Comparison of ENCODE assay signal across 14 mouse cellular contexts in the genomic region with DNA sequence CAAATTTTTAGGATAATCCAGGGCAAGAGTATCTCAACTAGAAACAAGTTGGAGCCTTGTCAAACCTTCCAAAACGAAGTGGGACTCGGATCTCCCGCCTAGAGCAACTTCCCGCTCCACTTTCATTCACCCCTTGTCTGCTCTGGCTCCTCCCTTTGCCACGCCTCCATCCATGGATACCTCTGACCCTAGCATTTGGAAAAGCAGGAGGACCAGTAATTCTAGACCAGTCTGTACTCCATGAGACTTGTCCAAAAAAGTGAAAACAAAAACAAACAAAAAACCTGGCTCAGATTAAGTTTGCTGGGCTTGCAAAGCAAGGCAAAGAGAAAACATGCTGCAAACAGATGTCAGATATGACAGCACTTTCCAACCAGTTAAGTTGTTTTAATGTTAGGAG. TPM values are rescaled to one million over a fixed set of nuclear protein-coding genes. Genes with fewer than 3 reads are reported as not detected.
DNase-seq lines count a peak whose midpoint lies in the region; ATAC-seq and TF ChIP-seq lines count a peak whose summit lies in the region.
"Had no signal": no experiment of that assay in that cellular context is flagged by ENCODE, and none has a peak within 500 bp of the region (broad histone marks: within the 10 kb centered on the region; RNA-seq: fewer than 3 reads in every experiment).

No protein-coding gene starts in this region.

- H3K27me3 ChIP-seq in hindbrain, embryonic 11.5 days (ENCODE audit: control insufficient read depth, insufficient read depth, low read length), result no peaks in the 10 kb centered on the region
- H3K27me3 ChIP-seq in hindbrain, embryonic 13.5 days, result no peaks in the 10 kb centered on the region
- no peaks in the 10 kb centered on the region for H3K27me3 ChIP-seq in ES-Bruce4 (ENCODE audit: control insufficient read depth, insufficient read depth, low read length, poor library complexity, severe bottlenecking)
- H3K27me3 ChIP-seq in embryonic facial prominence, embryonic 10.5 days (replicated peaks; ENCODE audit: low read depth, poor library complexity, severe bottlenecking), result no peaks in the 10 kb centered on the region
- no peaks in the 10 kb centered on the region for H3K27me3 ChIP-seq in liver, embryonic 13.5 days
- H3K27me3 ChIP-seq in forebrain, embryonic 12.5 days, result no peaks in the 10 kb centered on the region
- H3K27me3 ChIP-seq: neural tube, embryonic 13.5 days had no signal

- ATAC-seq in hindbrain, embryonic 11.5 days (ENCODE audit: low FRiP score), result no peak
- ATAC-seq in hindbrain, embryonic 13.5 days (ENCODE audit: low FRiP score), result no peak
- no peak for ATAC-seq in liver, embryonic 13.5 days (ENCODE audit: low read depth)
- ATAC-seq in forebrain, embryonic 12.5 days (ENCODE audit: low FRiP score), result no peak
- ATAC-seq: hindbrain, embryonic 16.5 days had no signal

- H3K4me2 ChIP-seq in hindbrain, embryonic 11.5 days (replicated peaks; ENCODE audit: low read depth, low read length), result no peak overlapping the region
- H3K4me2 ChIP-seq in hindbrain, embryonic 13.5 days, result no peak overlapping the region
- H3K4me2 ChIP-seq in liver, embryonic 13.5 days, result peak overlapping the region; percentile 91
- H3K4me2 ChIP-seq in forebrain, embryonic 12.5 days, result no peak overlapping the region
- H3K4me2 ChIP-seq: neural tube, embryonic 13.5 days had no signal

- 6% methylated on average over 5 of the region's 5 CpGs for WGBS in hindbrain, embryonic 11.5 days
- WGBS in hindbrain, embryonic 13.5 days, result 9% methylated on average over 5 of the region's 5 CpGs
- 8% methylated on average over 5 of the region's 5 CpGs for WGBS in embryonic facial prominence, embryonic 10.5 days
- 32% methylated on average over 5 of the region's 5 CpGs for WGBS in liver, embryonic 13.5 days (ENCODE audit: insufficient replicate concordance)
- 8% methylated on average over 5 of the region's 5 CpGs for WGBS in forebrain, embryonic 12.5 days

- no peak for TF ChIP-seq POLR2A in ES-Bruce4 (IDR thresholded peaks at IDR 0.05; ENCODE audit: insufficient read depth, low read length)

- no peak overlapping the region for H3K4me3 ChIP-seq in hindbrain, embryonic 11.5 days (ENCODE audit: low read depth, low read length)
- no peak overlapping the region for H3K4me3 ChIP-seq in hindbrain, embryonic 13.5 days
- no peak overlapping the region for H3K4me3 ChIP-seq in ES-Bruce4 (ENCODE audit: low read depth, low read length)
- no peak overlapping the region for H3K4me3 ChIP-seq in embryonic facial prominence, embryonic 10.5 days
- H3K4me3 ChIP-seq in liver, embryonic 13.5 days (replicated peaks), result peak overlapping the region; percentile 79
- H3K4me3 ChIP-seq in forebrain, embryonic 12.5 days (replicated peaks), result no peak overlapping the region
- H3K4me3 ChIP-seq: midbrain, embryonic 10.5 days; neural tube, embryonic 13.5 days had no signal

- no peak for TF ChIP-seq EP300 in ES-Bruce4 (IDR thresholded peaks at IDR 0.05; ENCODE audit: insufficient read depth, low read depth, low read length)

- peak; percentile 7 for DNase-seq in hindbrain, embryonic 11.5 days (ENCODE audit: low spot score)
- peak; percentile 39 for DNase-seq in embryonic facial prominence, embryonic 10.5 days (ENCODE audit: low spot score)
- no peak for DNase-seq in liver, embryonic 13.5 days
- DNase-seq in MN1 (ENCODE audit: low spot score), result no peak
- no peak for DNase-seq in left cerebral cortex, postnatal 36 days (ENCODE audit: low spot score in 2 of 2)
- DNase-seq: adrenal gland, postnatal 25 days; cerebellum, adult 9-10 months; heart, adult 18-20 months had no signal

- no peak overlapping the region for H3K9ac ChIP-seq in hindbrain, embryonic 11.5 days (ENCODE audit: low read depth, low read length)
- H3K9ac ChIP-seq in hindbrain, embryonic 13.5 days, result no peak overlapping the region
- H3K9ac ChIP-seq in ES-Bruce4 (ENCODE audit: low read depth, poor library complexity, severe bottlenecking), result peak overlapping the region; percentile 56; the same call in 1 of the 2 replicates
- peak overlapping the region; percentile 91 for H3K9ac ChIP-seq in liver, embryonic 13.5 days
- no peak overlapping the region for H3K9ac ChIP-seq in forebrain, embryonic 12.5 days

- no peaks in the 10 kb centered on the region for H3K9me3 ChIP-seq in hindbrain, embryonic 11.5 days (ENCODE audit: control insufficient read depth, low read length)
- H3K9me3 ChIP-seq in hindbrain, embryonic 13.5 days, result no peaks in the 10 kb centered on the region
- H3K9me3 ChIP-seq in ES-Bruce4 (replicated peaks; ENCODE audit: control insufficient read depth, insufficient read depth, low read length, poor library complexity, severe bottlenecking), result no peaks in the 10 kb centered on the region
- no peaks in the 10 kb centered on the region for H3K9me3 ChIP-seq in embryonic facial prominence, embryonic 10.5 days
- no peaks in the 10 kb centered on the region for H3K9me3 ChIP-seq in liver, embryonic 13.5 days (replicated peaks)
- H3K9me3 ChIP-seq in forebrain, embryonic 12.5 days, result no peaks in the 10 kb centered on the region
- H3K9me3 ChIP-seq: midbrain, embryonic 10.5 days; neural tube, embryonic 13.5 days had no signal

- intact Hi-C loops in left cerebral cortex, postnatal 36 days (cut with DNase I), result no loop called here

- H3K4me1 ChIP-seq in hindbrain, embryonic 11.5 days (replicated peaks; ENCODE audit: control insufficient read depth, insufficient read depth, low read length), result 0 out of 2 replicates have a peak, but pooled peaks cover 2% of the 10 kb centered on the region
- H3K4me1 ChIP-seq in hindbrain, embryonic 13.5 days (replicated peaks), result peaks cover 30% of the 10 kb centered on the region
- H3K4me1 ChIP-seq in ES-Bruce4 (ENCODE audit: control insufficient read depth, insufficient read depth, low read length), result no peaks in the 10 kb centered on the region
- H3K4me1 ChIP-seq in embryonic facial prominence, embryonic 10.5 days, result peaks cover 35% of the 10 kb centered on the region
- H3K4me1 ChIP-seq in liver, embryonic 13.5 days (replicated peaks), result peaks cover 70% of the 10 kb centered on the region
- peaks cover 24% of the 10 kb centered on the region for H3K4me1 ChIP-seq in forebrain, embryonic 12.5 days

- TF ChIP-seq CTCF in ES-Bruce4 (IDR thresholded peaks at IDR 0.05; ENCODE audit: low read depth, low read length), result no peak

- H3K27ac ChIP-seq in hindbrain, embryonic 11.5 days (ENCODE audit: low read depth, low read length), result no peak overlapping the region
- no peak overlapping the region for H3K27ac ChIP-seq in hindbrain, embryonic 13.5 days
- no peak overlapping the region for H3K27ac ChIP-seq in ES-Bruce4 (ENCODE audit: insufficient read depth, low read length)
- H3K27ac ChIP-seq in embryonic facial prominence, embryonic 10.5 days (replicated peaks), result peak overlapping the region; percentile 57
- peak overlapping the region; percentile 97 for H3K27ac ChIP-seq in liver, embryonic 13.5 days
- H3K27ac ChIP-seq in forebrain, embryonic 12.5 days, result no peak overlapping the region
- H3K27ac ChIP-seq: neural tube, embryonic 13.5 days had no signal

- H3K36me3 ChIP-seq in hindbrain, embryonic 11.5 days (ENCODE audit: control insufficient read depth, insufficient read depth, low read length), result no peaks in the 10 kb centered on the region
- peaks cover 16% of the 10 kb centered on the region for H3K36me3 ChIP-seq in hindbrain, embryonic 13.5 days
- H3K36me3 ChIP-seq in ES-Bruce4 (ENCODE audit: control insufficient read depth, insufficient read depth, low read length, poor library complexity, severe bottlenecking), result 0 out of 2 replicates have a peak, but pooled peaks cover 3% of the 10 kb centered on the region
- H3K36me3 ChIP-seq in embryonic facial prominence, embryonic 10.5 days (replicated peaks), result peaks cover 15% of the 10 kb centered on the region
- no peaks in the 10 kb centered on the region for H3K36me3 ChIP-seq in liver, embryonic 13.5 days
- H3K36me3 ChIP-seq in forebrain, embryonic 12.5 days (replicated peaks), result no peaks in the 10 kb centered on the region; the same call in 1 of the 2 replicates

RNA-seq across cellular contexts. Expression of gene Ankfy1, which starts 1.6 kb away (rescaled TPM):
- polyA plus RNA-seq in hindbrain, embryonic 11.5 days (2014; fragmentation: Nextera tagmentation; extraction: Ambion mirVana), result 28.1 and 30.6 TPM in 2 replicates
- polyA plus RNA-seq in hindbrain, embryonic 13.5 days (2015; fragmentation: Nextera tagmentation; extraction: Ambion mirVana), result 22.7 and 24.9 TPM in 2 replicates
- 40.0 and 40.2 TPM in 2 replicates for polyA plus RNA-seq in ES-Bruce4 (2011; ENCODE audit: insufficient read depth, insufficient read length, low read depth, missing spikeins)
- 26.3 and 26.5 TPM in 2 replicates for polyA plus RNA-seq in embryonic facial prominence, embryonic 10.5 days (2016; fragmentation: Nextera tagmentation; extraction: Ambion mirVana)
- 9.2 and 11.8 TPM in 2 replicates for polyA plus RNA-seq in liver, embryonic 13.5 days (2015; fragmentation: Nextera tagmentation; extraction: Ambion mirVana)
- 10 to 100 TPM; 29.6 to 41.0 TPM for total RNA-seq in left cerebral cortex, postnatal 36 days (2021)
- polyA plus RNA-seq in forebrain, embryonic 12.5 days (2016; fragmentation: Nextera tagmentation; extraction: Ambion mirVana), result 35.2 and 35.9 TPM in 2 replicates

Comparison
In these comparisons a context has a peak if more than half of its experiments do, and no peak if none do; other contexts are left out.
1. DNase-seq: peak in hindbrain, embryonic 11.5 days (single experiment) and embryonic facial prominence, embryonic 10.5 days (single experiment); none in liver, embryonic 13.5 days (single experiment), MN1 (single experiment) and left cerebral cortex, postnatal 36 days (0 of 2).
2. H3K27ac ChIP-seq: peak in embryonic facial prominence, embryonic 10.5 days (single experiment) and liver, embryonic 13.5 days (single experiment); none in hindbrain, embryonic 11.5 days (single experiment), hindbrain, embryonic 13.5 days (single experiment), ES-Bruce4 (single experiment) and forebrain, embryonic 12.5 days (single experiment).
3. H3K9ac ChIP-seq: peak in ES-Bruce4 (single experiment) and liver, embryonic 13.5 days (single experiment); none in hindbrain, embryonic 11.5 days (single experiment), hindbrain, embryonic 13.5 days (single experiment) and forebrain, embryonic 12.5 days (single experiment).